Mouse (Mus musculus) limb, embryonic 15.5 days (tissue): ENCODE results near the gene Usp35. TPM values are rescaled to one million over a fixed set of nuclear protein-coding genes. Genes with fewer than 3 reads are reported as not detected.

Experiments used
- ATAC-seq: fragments of 200-750 bp; cut with Nextera tagmentation; 2 replicates; pipeline ENCODE4 v1.8.0; 2017; ENCODE audit warnings: low read depth, moderate TSS enrichment; ENCODE audit not compliant: insufficient number of reproducible peaks, low FRiP score, low TSS enrichment
- H3K27ac ChIP-seq: fragments of 300-500 bp; sonication (generic); 2 replicates; pipeline ENCODE4 v1.5.1; 2015; ENCODE audit warnings: moderate library complexity, mild to moderate bottlenecking, inconsistent platforms
- H3K27me3 ChIP-seq: fragments of 300-500 bp; sonication (generic); 2 replicates; pipeline ENCODE4 v1.6.1; 2015; ENCODE audit warnings: inconsistent platforms
- H3K36me3 ChIP-seq: fragments of 300-500 bp; sonication (generic); 2 replicates; pipeline ENCODE4 v1.6.1; 2015; ENCODE audit warnings: inconsistent platforms
- H3K4me1 ChIP-seq: fragments of 300-500 bp; sonication (generic); 2 replicates; pipeline ENCODE4 v1.6.1; 2015; ENCODE audit warnings: inconsistent platforms
- H3K4me2 ChIP-seq: fragments of 300-500 bp; sonication (generic); 2 replicates; pipeline ENCODE4 v1.6.1; 2015; ENCODE audit warnings: mild to moderate bottlenecking, inconsistent platforms
- H3K4me3 ChIP-seq: fragments of 300-500 bp; sonication (generic); 2 replicates; pipeline ENCODE4 v1.5.1; 2015; ENCODE audit warnings: mild to moderate bottlenecking, inconsistent platforms
- H3K9ac ChIP-seq: fragments of 300-500 bp; sonication (generic); 2 replicates; pipeline ENCODE4 v1.6.1; 2015; ENCODE audit warnings: inconsistent platforms
- H3K9me3 ChIP-seq: fragments of 300-500 bp; sonication (generic); 2 replicates; pipeline ENCODE4 v1.6.1; 2016; ENCODE audit warnings: inconsistent platforms
- WGBS: fragments of 180-500 bp; shearing (Covaris S2); methylation state at CpG from one replicate; pipeline ENCODE4 v1.1.7; 2015; 5-methylcytosine and 5-hydroxymethylcytosine counted together
- polyA plus RNA-seq: library from polyadenylated mRNA; unstranded; fragments of >200 nt; fragmentation: Nextera tagmentation; extraction: Ambion mirVana; gene quantifications from 2 replicates; pipeline ENCODE4 v1.2.1, GENCODE M21; 2015

Usp35 gene
- polyA plus RNA-seq, 1 experiment from 2014 or later = 2.2 TPM

- 0 out of 2 replicates have a peak, but pooled peaks have one; percentile 36 for ATAC-seq
- Histone ChIP-seq H3K27me3 (no peaks in the 10 kb centered on the region), H3K9me3 (no peaks in the 10 kb centered on the region), H3K4me1 (peaks cover 7% of the 10 kb centered on the region; the same call in 1 of the 2 replicates), H3K9ac (no peak overlapping the region), H3K36me3 (peaks cover 16% of the 10 kb centered on the region; the same call in 1 of the 2 replicates), H3K4me2 (no peak overlapping the region), H3K4me3 (no peak overlapping the region), H3K27ac (no peak overlapping the region)
- 58% methylated on average over 10 of the region's 10 CpGs for WGBS
Observed at GRCm38 (mm10) chr7:97345229-97345871, 13.5 kb upstream of the Usp35 start.

GRCm38 (mm10) chr7:97344655-97345054 lies 12.8 kb upstream of the Usp35 start:
- 69% methylated on average over 2 of the region's 2 CpGs for WGBS
- Histone ChIP-seq H3K27me3 (no peaks in the 10 kb centered on the region), H3K4me3 (no peak overlapping the region), H3K9ac (no peak overlapping the region), H3K9me3 (no peaks in the 10 kb centered on the region), H3K4me2 (no peak overlapping the region), H3K27ac (no peak overlapping the region), H3K4me1 (peaks cover 7% of the 10 kb centered on the region; the same call in 1 of the 2 replicates), H3K36me3 (peaks cover 16% of the 10 kb centered on the region; the same call in 1 of the 2 replicates)
- no peak for ATAC-seq

DNA sequence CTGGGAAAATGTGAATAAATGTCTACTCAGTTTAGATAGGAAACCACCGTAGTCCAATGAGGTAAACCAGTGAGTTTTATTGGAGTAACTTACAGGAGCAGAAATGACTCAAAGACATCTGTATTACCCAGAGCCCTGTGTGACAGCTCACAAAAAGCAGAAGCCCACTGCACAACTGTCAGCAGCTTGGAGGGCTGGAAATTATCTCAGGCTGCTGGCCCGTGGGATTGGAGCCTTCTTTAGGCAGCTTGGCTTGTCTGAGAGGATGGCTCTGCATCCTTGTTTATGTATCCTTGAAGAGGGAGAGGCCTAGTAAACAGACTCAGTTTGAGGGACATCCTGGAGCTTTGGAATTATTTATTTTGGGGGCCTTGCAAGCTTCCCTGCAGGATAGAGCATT lies 11.1 kb upstream of the Usp35 start:
- H3K4me3 ChIP-seq = no peak overlapping the region
- H3K9ac ChIP-seq = no peak overlapping the region
- no peak for ATAC-seq
- no peaks in the 10 kb centered on the region for H3K9me3 ChIP-seq
- no peak overlapping the region for H3K4me2 ChIP-seq
- H3K4me1 ChIP-seq = peaks cover 7% of the 10 kb centered on the region; the same call in 1 of the 2 replicates
- H3K36me3 ChIP-seq = peaks cover 6% of the 10 kb centered on the region; the same call in 1 of the 2 replicates
- no peak overlapping the region for H3K27ac ChIP-seq
- WGBS = 51% methylated on average over 2 of the region's 2 CpGs
- no peaks in the 10 kb centered on the region for H3K27me3 ChIP-seq

- ATAC-seq = no peak
- H3K9ac ChIP-seq = no peak overlapping the region
- no peaks in the 10 kb centered on the region for H3K9me3 ChIP-seq
- no peak overlapping the region for H3K4me3 ChIP-seq
- H3K27ac ChIP-seq = no peak overlapping the region
- H3K27me3 ChIP-seq = no peaks in the 10 kb centered on the region
- WGBS = 66% methylated on average over 18 of the region's 18 CpGs
- no peak overlapping the region for H3K4me2 ChIP-seq
- H3K36me3 ChIP-seq = no peaks in the 10 kb centered on the region
- H3K4me1 ChIP-seq = peaks cover 7% of the 10 kb centered on the region; the same call in 1 of the 2 replicates
Observed at GRCm38 (mm10) chr7:97340907-97341849, 9.4 kb upstream of the Usp35 start.

DNA sequence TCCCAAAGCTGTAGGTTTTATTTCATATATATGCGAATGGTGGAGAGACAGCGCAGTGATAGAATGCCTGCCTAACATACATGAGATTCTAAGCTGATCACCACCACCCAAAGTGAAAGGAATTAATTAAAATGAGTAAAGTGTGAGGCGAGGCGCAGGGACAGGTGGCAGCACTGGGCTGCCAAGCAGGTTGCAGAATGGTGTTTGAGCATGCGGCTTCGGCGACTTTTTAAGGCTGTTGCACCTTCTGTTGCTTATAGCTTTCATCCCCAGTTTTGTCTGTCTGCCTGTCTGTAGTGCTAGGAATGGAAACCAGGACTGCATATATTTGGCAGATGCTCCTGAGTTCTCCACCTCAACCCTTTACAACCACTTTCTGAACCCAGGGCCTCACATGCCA lies 7.8 kb upstream of the Usp35 start:
- Histone ChIP-seq H3K36me3 (no peaks in the 10 kb centered on the region), H3K27me3 (no peaks in the 10 kb centered on the region), H3K4me1 (no peaks in the 10 kb centered on the region), H3K4me3 (no peak overlapping the region), H3K27ac (no peak overlapping the region), H3K9ac (no peak overlapping the region), H3K9me3 (no peaks in the 10 kb centered on the region), H3K4me2 (no peak overlapping the region)
- ATAC-seq = no peak
- 88% methylated on average over 7 of the region's 7 CpGs for WGBS

GRCm38 (mm10) chr7:97338593-97338992 lies 6.8 kb upstream of the Usp35 start:
- Histone ChIP-seq H3K9me3 (no peaks in the 10 kb centered on the region), H3K27ac (no peak overlapping the region), H3K4me1 (no peaks in the 10 kb centered on the region), H3K27me3 (no peaks in the 10 kb centered on the region), H3K4me2 (no peak overlapping the region), H3K36me3 (no peaks in the 10 kb centered on the region), H3K9ac (no peak overlapping the region), H3K4me3 (no peak overlapping the region)
- 74% methylated on average over 4 of the region's 4 CpGs for WGBS
- no peak for ATAC-seq

GRCm38 (mm10) chr7:97336678-97337077 lies 4.9 kb upstream of the Usp35 start:
- Histone ChIP-seq H3K36me3 (no peaks in the 10 kb centered on the region), H3K9ac (no peak overlapping the region), H3K27me3 (no peaks in the 10 kb centered on the region), H3K4me1 (peaks cover 11% of the 10 kb centered on the region), H3K4me3 (no peak overlapping the region), H3K4me2 (no peak overlapping the region), H3K9me3 (no peaks in the 10 kb centered on the region), H3K27ac (no peak overlapping the region)
- 79% methylated on average over 1 of the region's 1 CpGs for WGBS
- ATAC-seq = no peak

GRCm38 (mm10) chr7:97334406-97334805 lies 2.6 kb upstream of the Usp35 start:
- H3K27ac ChIP-seq = no peak overlapping the region
- WGBS = 89% methylated on average over 2 of the region's 2 CpGs
- H3K27me3 ChIP-seq = no peaks in the 10 kb centered on the region
- H3K4me1 ChIP-seq = peaks cover 21% of the 10 kb centered on the region
- no peak overlapping the region for H3K4me3 ChIP-seq
- H3K4me2 ChIP-seq = no peak overlapping the region
- H3K36me3 ChIP-seq = no peaks in the 10 kb centered on the region
- ATAC-seq = no peak
- no peak overlapping the region for H3K9ac ChIP-seq
- H3K9me3 ChIP-seq = no peaks in the 10 kb centered on the region

DNA sequence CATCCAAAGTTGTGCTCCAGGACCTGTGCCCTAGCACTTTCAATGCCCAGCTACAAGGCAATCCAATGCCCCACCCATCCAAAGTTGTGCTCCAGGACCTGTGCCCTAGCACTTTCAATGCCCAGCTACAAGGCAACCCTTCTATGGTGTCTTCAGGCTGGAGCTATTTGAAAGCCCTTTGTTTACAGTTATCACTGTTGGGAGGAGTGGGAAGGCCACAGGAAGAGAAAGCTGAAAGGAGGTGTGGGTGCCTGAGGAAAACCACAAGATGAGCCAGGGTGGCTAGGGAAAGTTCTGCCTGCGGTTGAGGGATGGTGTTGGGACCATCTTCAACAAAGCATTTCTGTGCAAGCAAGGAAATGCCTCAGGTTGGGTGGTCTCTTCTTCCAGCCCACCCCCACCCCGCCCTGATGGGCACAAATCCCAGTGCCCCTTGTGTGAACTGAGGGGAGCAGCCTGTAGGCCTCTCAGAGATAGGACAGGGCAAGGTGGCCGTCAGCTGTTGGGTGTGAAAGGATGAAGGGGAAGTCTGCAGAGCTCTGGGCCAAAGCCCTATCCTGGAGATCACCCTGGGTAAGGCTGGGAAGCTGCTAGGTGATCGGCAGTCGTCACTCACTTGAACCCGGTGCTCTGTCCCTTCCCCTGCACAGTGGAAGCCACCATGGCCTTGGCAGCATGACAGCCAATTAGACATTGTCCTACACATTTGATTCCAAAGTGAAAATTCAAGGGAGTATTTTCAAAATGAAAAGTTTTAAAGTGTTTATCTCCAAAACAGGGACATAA lies 1.5 kb upstream of the Usp35 start:
- ATAC-seq = no peak
- H3K4me3 ChIP-seq = peak overlapping the region; percentile 88; the same call in 1 of the 2 replicates
- H3K36me3 ChIP-seq = no peaks in the 10 kb centered on the region
- no peak overlapping the region for H3K9ac ChIP-seq
- no peaks in the 10 kb centered on the region for H3K27me3 ChIP-seq
- H3K4me2 ChIP-seq = peak overlapping the region; percentile 59
- H3K27ac ChIP-seq = no peak overlapping the region
- H3K4me1 ChIP-seq = peaks cover 21% of the 10 kb centered on the region
- no peaks in the 10 kb centered on the region for H3K9me3 ChIP-seq
- WGBS = 85% methylated on average over 6 of the region's 6 CpGs

- no peaks in the 10 kb centered on the region for H3K9me3 ChIP-seq
- H3K9ac ChIP-seq = peak overlapping the region; percentile 68
- 1% methylated on average over 9 of the region's 9 CpGs for WGBS
- ATAC-seq = no peak
- H3K36me3 ChIP-seq = no peaks in the 10 kb centered on the region
- H3K27ac ChIP-seq = no peak overlapping the region
- peak overlapping the region; percentile 59 for H3K4me2 ChIP-seq
- no peaks in the 10 kb centered on the region for H3K27me3 ChIP-seq
- peak overlapping the region; percentile 88 for H3K4me3 ChIP-seq
- peaks cover 21% of the 10 kb centered on the region for H3K4me1 ChIP-seq
Observed at GRCm38 (mm10) chr7:97332667-97333041, 834 bp upstream of the Usp35 start.

GRCm38 (mm10) chr7:97330931-97331645 lies 732 bp downstream of the Usp35 start:
- 68% methylated on average over 11 of the region's 11 CpGs for WGBS
- Histone ChIP-seq H3K27ac (no peak overlapping the region), H3K36me3 (no peaks in the 10 kb centered on the region), H3K4me1 (peaks cover 21% of the 10 kb centered on the region), H3K9me3 (no peaks in the 10 kb centered on the region), H3K4me2 (peak overlapping the region; percentile 59), H3K27me3 (peaks cover 14% of the 10 kb centered on the region), H3K9ac (peak overlapping the region; percentile 50), H3K4me3 (peak overlapping the region; percentile 88)
- ATAC-seq = no peak
